Mouse (Mus musculus) myocyte (in vitro differentiated cells): Measurements from ENCODE around the gene Camta1. TPM values are rescaled to one million over a fixed set of nuclear protein-coding genes. Genes with fewer than 3 reads are reported as not detected.

Experiments used
- H3K27me3 ChIP-seq: one replicate; pipeline ENCODE4 v1.6.1; 2011; ENCODE audit not compliant: control insufficient read depth, insufficient read depth, insufficient read length
- H3K36me3 ChIP-seq: one replicate; pipeline ENCODE4 v1.6.1; 2011; ENCODE audit not compliant: control insufficient read depth, insufficient read depth
- H3K4me2 ChIP-seq: one replicate; pipeline ENCODE4 v1.6.1; 2011; ENCODE audit warnings: low read depth, control low read depth
- H3K4me3 ChIP-seq: one replicate; pipeline ENCODE4 v1.5.1; 2011; ENCODE audit warnings: mild to moderate bottlenecking, control low read depth, moderate library complexity
- H3K79me2 ChIP-seq: one replicate; pipeline ENCODE4 v1.6.1; 2011; ENCODE audit not compliant: control insufficient read depth, insufficient read depth
- H3ac ChIP-seq: one replicate; pipeline ENCODE4 v1.6.1; 2011; ENCODE audit not compliant: control insufficient read depth, insufficient read length
- CEBPB ChIP-seq: IDR thresholded peaks from 2 replicates; pipeline ENCODE4 v1.6.1; 2011; ENCODE audit warnings: mild to moderate bottlenecking, moderate library complexity; ENCODE audit not compliant: poor library complexity, insufficient read depth, severe bottlenecking
- E2F4 ChIP-seq: IDR thresholded peaks from one replicate; pipeline ENCODE4 v1.6.1; 2011; ENCODE audit warnings: mild to moderate bottlenecking, control low read depth, moderate library complexity; ENCODE audit not compliant: insufficient read depth
- MAX ChIP-seq: IDR thresholded peaks from one replicate; pipeline ENCODE4 v1.6.1; 2011; ENCODE audit warnings: low read depth, mild to moderate bottlenecking, control low read depth
- MYOD1 ChIP-seq, 3 experiments: IDR thresholded peaks; one replicate each; pipeline ENCODE4 v1.6.1; 2011; ENCODE audit warnings: control low read depth in 2 of 3, low read depth in 2 of 3, mild to moderate bottlenecking in 2 of 3, moderate library complexity in 1 of 3; ENCODE audit not compliant: insufficient read length in 2 of 3, control insufficient read depth in 1 of 3
- MYOG ChIP-seq, 3 experiments: IDR thresholded peaks; one replicate each; pipeline ENCODE4 v1.6.1; 2011; ENCODE audit warnings: control low read depth in 2 of 3, low read depth in 2 of 3, mild to moderate bottlenecking in 2 of 3; ENCODE audit not compliant: insufficient read length in 2 of 3, control insufficient read depth in 1 of 3, insufficient read depth in 1 of 3
- POLR2A ChIP-seq: IDR thresholded peaks from one replicate; pipeline ENCODE4 v1.6.1; 2011; ENCODE audit warnings: low read depth, mild to moderate bottlenecking, control low read depth, moderate library complexity; ENCODE audit not compliant: insufficient read length
- POLR2AphosphoS2 ChIP-seq: IDR thresholded peaks from one replicate; pipeline ENCODE4 v1.6.1; 2011; ENCODE audit warnings: low read depth, control low read depth; ENCODE audit not compliant: insufficient read length
- REST ChIP-seq: IDR thresholded peaks from one replicate; pipeline ENCODE4 v1.6.1; 2011; ENCODE audit warnings: mild to moderate bottlenecking, control low read depth, moderate library complexity; ENCODE audit not compliant: insufficient read depth, insufficient read length
- SRF ChIP-seq: IDR thresholded peaks from one replicate; pipeline ENCODE4 v1.6.1; 2011; ENCODE audit warnings: low read depth; ENCODE audit not compliant: control insufficient read depth, insufficient read length
- TCF12 ChIP-seq: IDR thresholded peaks from one replicate; pipeline ENCODE4 v1.6.1; 2011; ENCODE audit warnings: mild to moderate bottlenecking, control low read depth; ENCODE audit not compliant: poor library complexity, insufficient read depth, severe bottlenecking
- TCF3 ChIP-seq: IDR thresholded peaks from one replicate; pipeline ENCODE4 v1.6.1; 2011; ENCODE audit warnings: low read depth, control low read depth; ENCODE audit not compliant: insufficient read length
- USF1 ChIP-seq: IDR thresholded peaks from one replicate; pipeline ENCODE4 v1.6.1; 2011; ENCODE audit warnings: low read depth, mild to moderate bottlenecking, control low read depth, moderate library complexity
- polyA plus RNA-seq: library from polyadenylated mRNA; unstranded; fragments of >200 nt; fragmentation: generic; extraction: Trizol; gene quantifications from one replicate; pipeline ENCODE4 v1.2.1, GENCODE M21; 2012; ENCODE audit warnings: missing spikeins

Camta1 gene
- polyA plus RNA-seq, 1 experiment, result 40.6 TPM

- H3K79me2 ChIP-seq, result no peaks in the 10 kb centered on the region
- no peak overlapping the region for H3K4me3 ChIP-seq
- H3ac ChIP-seq, result no peak overlapping the region
- H3K27me3 ChIP-seq, result peaks cover 74% of the 10 kb centered on the region
- TF ChIP-seq POLR2AphosphoS2, result no peak
- no peak for TF ChIP-seq CEBPB
- TF ChIP-seq TCF3, result no peak
- no peak for TF ChIP-seq TCF12
- TF ChIP-seq MYOD1 (IDR thresholded peaks at IDR 0.05; ENCODE audit: control insufficient read depth in 1 of 3, insufficient read length in 2 of 3, low read depth in 2 of 3), result no peak
- TF ChIP-seq POLR2A, result no peak
- TF ChIP-seq SRF, result no peak
- no peak for TF ChIP-seq USF1
- no peak for TF ChIP-seq MAX
- no peak for TF ChIP-seq E2F4
- TF ChIP-seq REST, result no peak
- TF ChIP-seq MYOG (IDR thresholded peaks at IDR 0.05; ENCODE audit: control insufficient read depth in 1 of 3, insufficient read depth in 1 of 3, insufficient read length in 2 of 3, low read depth in 2 of 3), result no peak
- H3K4me2 ChIP-seq, result no peak overlapping the region
- H3K36me3 ChIP-seq, result no peaks in the 10 kb centered on the region
Observed at GRCm38 (mm10) chr4:151130756-151131490, 730.8 kb downstream of the Camta1 start.

- H3K27me3 ChIP-seq, result peaks cover 73% of the 10 kb centered on the region
- TF ChIP-seq POLR2A, result no peak
- no peak for TF ChIP-seq TCF3
- TF ChIP-seq MYOG (IDR thresholded peaks at IDR 0.05; ENCODE audit: control insufficient read depth in 1 of 3, insufficient read depth in 1 of 3, insufficient read length in 2 of 3, low read depth in 2 of 3), result no peak
- TF ChIP-seq REST, result no peak
- TF ChIP-seq E2F4, result no peak
- no peak for TF ChIP-seq MYOD1 (IDR thresholded peaks at IDR 0.05; ENCODE audit: control insufficient read depth in 1 of 3, insufficient read length in 2 of 3, low read depth in 2 of 3)
- TF ChIP-seq TCF12, result no peak
- TF ChIP-seq USF1, result no peak
- TF ChIP-seq POLR2AphosphoS2, result no peak
- no peak for TF ChIP-seq MAX
- no peak for TF ChIP-seq CEBPB
- no peak for TF ChIP-seq SRF
- H3K4me2 ChIP-seq, result no peak overlapping the region
- H3K4me3 ChIP-seq, result no peak overlapping the region
- no peak overlapping the region for H3ac ChIP-seq
- H3K36me3 ChIP-seq, result no peaks in the 10 kb centered on the region
- no peaks in the 10 kb centered on the region for H3K79me2 ChIP-seq
Observed at GRCm38 (mm10) chr4:151129725-151130557, 731.7 kb downstream of the Camta1 start.

- H3K79me2 ChIP-seq, result no peaks in the 10 kb centered on the region
- no peak overlapping the region for H3ac ChIP-seq
- TF ChIP-seq TCF12, result no peak
- no peak for TF ChIP-seq E2F4
- TF ChIP-seq MYOD1 (IDR thresholded peaks at IDR 0.05; ENCODE audit: control insufficient read depth in 1 of 3, insufficient read length in 2 of 3, low read depth in 2 of 3), result no peak
- no peak for TF ChIP-seq POLR2A
- TF ChIP-seq POLR2AphosphoS2, result no peak
- TF ChIP-seq CEBPB, result no peak
- no peak for TF ChIP-seq SRF
- no peak for TF ChIP-seq USF1
- no peak for TF ChIP-seq TCF3
- TF ChIP-seq MAX, result no peak
- no peak for TF ChIP-seq MYOG (IDR thresholded peaks at IDR 0.05; ENCODE audit: control insufficient read depth in 1 of 3, insufficient read depth in 1 of 3, insufficient read length in 2 of 3, low read depth in 2 of 3)
- no peak for TF ChIP-seq REST
- no peaks in the 10 kb centered on the region for H3K36me3 ChIP-seq
- peak overlapping the region; percentile 21 for H3K4me2 ChIP-seq
- H3K4me3 ChIP-seq, result no peak overlapping the region
- H3K27me3 ChIP-seq, result peaks cover 73% of the 10 kb centered on the region
Observed at GRCm38 (mm10) chr4:151128641-151129541, 732.8 kb downstream of the Camta1 start.
